Mouse (Mus musculus) B cell, adult 2 months (primary cell): ENCODE measurements around the gene Tjp2.

Experiments
- DNase-seq, 2 experiments: peaks; one replicate each; pipeline ENCODE4 v3.0.0; 2022

Gene Tjp2

GRCm38 (mm10) chr19:24054265-24054664, 170.6 kb downstream of the Tjp2 start:
- DNase-seq = no peak

GRCm38 (mm10) chr19:24050514-24050913, 174.3 kb downstream of the Tjp2 start:
- no peak for DNase-seq

- DNase-seq = no peak
Measured at GRCm38 (mm10) chr19:24049329-24049728, 175.5 kb downstream of the Tjp2 start.

- DNase-seq = no peak
Measured at GRCm38 (mm10) chr19:24046395-24046993, 178.3 kb downstream of the Tjp2 start.
